Mouse (Mus musculus) urinary bladder, adult 18-20 months (tissue): ENCODE measurements around the gene Rtn3.

Experiments
- DNase-seq, 2 experiments: peaks; one replicate each; pipeline ENCODE4 v3.0.0; 2022; ENCODE audit warnings: low spot score in 2 of 2, mixed read lengths in 2 of 2

Rtn3 gene

GRCm38 (mm10) chr19:7382248-7382902, 100.7 kb downstream of the Rtn3 start:
- peak; percentile 18 to 63 for DNase-seq

DNA sequence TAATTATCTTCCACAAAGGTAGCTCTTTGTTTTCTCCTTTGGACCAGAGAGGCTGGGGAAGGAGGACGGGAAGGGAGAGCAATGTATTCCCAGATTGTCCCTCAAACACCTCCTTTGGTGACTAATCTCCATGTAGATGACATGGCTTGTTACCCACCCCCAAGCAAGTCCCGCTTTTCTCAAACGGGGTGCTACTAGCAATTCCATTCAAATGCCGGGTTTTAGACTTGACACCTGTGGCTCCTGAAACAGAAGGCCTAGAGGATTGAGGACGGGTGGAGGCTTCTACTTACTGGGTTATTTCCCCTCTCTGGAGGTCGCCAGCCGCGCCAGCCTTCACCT, 101.2 kb downstream of the Rtn3 start:
- no peak for DNase-seq

GRCm38 (mm10) chr19:7377639-7378038, 105.4 kb downstream of the Rtn3 start:
- no peak for DNase-seq
